Mouse (Mus musculus): ENCODE measurements around the gene Acap1.

GRCm38 (mm10) chr11:69922796-69923195, 27.5 kb upstream of the Acap1 start:
- TF ChIP-seq CTCF (IDR thresholded peaks at IDR 0.05; ENCODE audit: borderline replicate concordance, extremely low read depth, insufficient read depth, insufficient read length) (no peak), POLR2A (IDR thresholded peaks at IDR 0.05; ENCODE audit: borderline replicate concordance, extremely low read depth, insufficient read depth, insufficient read length, poor library complexity, severe bottlenecking) (no peak)

Data from brain, embryonic 14.5 days (tissue).